Mouse (Mus musculus) liver, embryonic 16.5 days (tissue): ENCODE data around the gene Fam209. TPM values are rescaled to one million over a fixed set of nuclear protein-coding genes. Genes with fewer than 3 reads are reported as not detected.

Experiments used
- ATAC-seq: fragments of 200-750 bp; cut with Nextera tagmentation; 2 replicates; pipeline ENCODE4 v1.8.0; 2017; ENCODE audit warnings: low read depth, mild to moderate bottlenecking, moderate number of reproducible peaks, moderate library complexity
- H3K27ac ChIP-seq: fragments of 300-500 bp; sonication (generic); 2 replicates; pipeline ENCODE4 v1.5.1; 2014; ENCODE audit warnings: mild to moderate bottlenecking, low read length
- H3K27me3 ChIP-seq: fragments of 300-500 bp; sonication (generic); 2 replicates; pipeline ENCODE4 v1.6.1; 2014; ENCODE audit warnings: low read depth, low read length, mixed read lengths; ENCODE audit not compliant: control insufficient read depth, insufficient read depth
- H3K36me3 ChIP-seq: fragments of 300-500 bp; sonication (generic); 2 replicates; pipeline ENCODE4 v1.6.1; 2014; ENCODE audit warnings: mild to moderate bottlenecking; ENCODE audit not compliant: control insufficient read depth, insufficient read depth
- H3K4me1 ChIP-seq: fragments of 300-500 bp; sonication (generic); 2 replicates; pipeline ENCODE4 v1.6.1; 2014; ENCODE audit warnings: low read depth, low read length, mixed read lengths; ENCODE audit not compliant: control insufficient read depth
- H3K4me2 ChIP-seq: fragments of 300-500 bp; sonication (generic); 2 replicates; pipeline ENCODE4 v1.6.1; 2014; ENCODE audit warnings: low read depth, low read length, mixed read lengths
- H3K4me3 ChIP-seq: fragments of 300-500 bp; sonication (generic); 2 replicates; pipeline ENCODE4 v1.5.1; 2014; ENCODE audit warnings: low read depth, mild to moderate bottlenecking, low read length
- H3K9ac ChIP-seq: fragments of 300-500 bp; sonication (generic); 2 replicates; pipeline ENCODE4 v1.6.1; 2014; ENCODE audit warnings: low read depth, low read length
- H3K9me3 ChIP-seq: fragments of 300-500 bp; sonication (generic); replicated peaks from 2 replicates; pipeline ENCODE4 v1.6.1; 2016; ENCODE audit warnings: low read length; ENCODE audit not compliant: control insufficient read depth
- WGBS: fragments of 180-500 bp; shearing (Covaris S2); extraction: QIAGEN DNeasy Blood & Tissue Kit; methylation state at CpG from one replicate; pipeline ENCODE4 v1.1.7; 2014; ENCODE audit not compliant: insufficient replicate concordance; 5-methylcytosine and 5-hydroxymethylcytosine counted together
- polyA plus RNA-seq: library from polyadenylated mRNA; unstranded; fragments of >200 nt; fragmentation: Nextera tagmentation; extraction: Ambion mirVana; gene quantifications from 2 replicates; pipeline ENCODE4 v1.2.1, GENCODE M21; 2015

The Fam209 gene
- polyA plus RNA-seq, 1 experiment from 2014 or later = 0.13 TPM

DNA sequence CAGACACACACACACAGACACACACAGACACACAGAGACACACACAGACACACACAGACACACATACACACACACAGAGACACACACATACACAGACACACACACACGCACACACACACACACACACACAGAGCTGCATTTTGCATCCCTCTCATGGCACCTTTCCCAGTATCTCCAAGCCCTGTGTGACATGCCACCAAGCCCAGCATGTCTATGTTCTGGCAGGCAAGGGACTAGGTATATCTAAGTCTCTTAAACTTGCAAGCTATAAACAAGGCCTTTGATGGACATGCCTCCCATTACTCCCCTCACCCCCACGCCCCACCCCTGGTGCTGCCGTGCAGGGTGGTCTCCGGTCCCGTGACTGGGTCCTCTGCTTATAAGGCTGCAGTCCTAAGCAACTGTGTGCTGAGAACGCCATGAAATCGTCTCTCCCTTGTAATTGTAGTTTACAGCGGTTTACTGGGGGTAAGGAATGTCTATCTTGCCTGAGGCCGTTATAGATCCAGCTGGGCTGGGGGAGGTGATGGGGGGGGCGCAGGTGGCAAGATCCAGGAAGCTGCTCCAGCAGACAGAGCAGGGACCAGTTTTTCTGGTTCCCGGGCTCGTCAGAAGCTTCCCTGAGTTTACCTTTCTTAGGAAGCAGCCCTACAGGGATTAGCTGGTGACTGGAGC is 12.5 kb downstream of the Fam209 start:
- WGBS = 47% methylated on average over 12 of the region's 12 CpGs
- Histone ChIP-seq H3K36me3 (no peaks in the 10 kb centered on the region), H3K27ac (no peak overlapping the region), H3K27me3 (no peaks in the 10 kb centered on the region), H3K4me1 (no peaks in the 10 kb centered on the region), H3K4me2 (no peak overlapping the region), H3K9me3 (no peaks in the 10 kb centered on the region), H3K4me3 (no peak overlapping the region), H3K9ac (no peak overlapping the region)
- no peak for ATAC-seq

- H3K27me3 ChIP-seq = no peaks in the 10 kb centered on the region
- no peak overlapping the region for H3K4me2 ChIP-seq
- 57% methylated on average over 8 of the region's 8 CpGs for WGBS
- H3K36me3 ChIP-seq = no peaks in the 10 kb centered on the region
- H3K4me3 ChIP-seq = no peak overlapping the region
- no peaks in the 10 kb centered on the region; the same call in 1 of the 2 replicates for H3K4me1 ChIP-seq
- no peak overlapping the region for H3K9ac ChIP-seq
- ATAC-seq = no peak
- no peaks in the 10 kb centered on the region for H3K9me3 ChIP-seq
- no peak overlapping the region for H3K27ac ChIP-seq
Measured at GRCm38 (mm10) chr2:172496736-172497345, 24.5 kb downstream of the Fam209 start.

DNA sequence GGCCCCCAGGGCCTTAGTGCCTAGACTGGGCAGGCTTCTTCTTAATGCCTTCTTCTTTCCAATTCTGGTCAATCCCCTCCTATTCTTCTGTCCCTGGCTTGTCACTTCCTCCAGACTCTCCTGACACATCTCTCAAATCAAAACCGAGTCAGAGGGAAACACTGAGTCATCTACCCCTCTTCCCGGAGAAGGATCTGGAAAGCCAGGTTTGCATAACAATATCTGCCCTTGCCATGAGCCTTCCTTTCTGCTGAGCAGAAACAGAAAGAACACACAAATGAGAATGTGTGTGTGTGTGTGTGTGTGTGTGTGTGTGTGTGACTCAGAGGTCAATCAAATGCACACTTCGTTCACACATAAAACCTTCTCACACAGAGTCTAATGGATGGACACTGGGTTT is 26.5 kb downstream of the Fam209 start:
- H3K9me3 ChIP-seq = no peaks in the 10 kb centered on the region
- no peak overlapping the region for H3K4me2 ChIP-seq
- H3K4me1 ChIP-seq = no peaks in the 10 kb centered on the region; the same call in 1 of the 2 replicates
- 48% methylated on average over 3 of the region's 3 CpGs for WGBS
- no peak overlapping the region for H3K9ac ChIP-seq
- H3K27me3 ChIP-seq = no peaks in the 10 kb centered on the region
- no peak overlapping the region for H3K27ac ChIP-seq
- no peaks in the 10 kb centered on the region for H3K36me3 ChIP-seq
- H3K4me3 ChIP-seq = no peak overlapping the region
- ATAC-seq = no peak

- peak; percentile 73 for ATAC-seq
- Histone ChIP-seq H3K4me2 (no peak overlapping the region), H3K27ac (no peak overlapping the region), H3K9ac (no peak overlapping the region), H3K36me3 (no peaks in the 10 kb centered on the region), H3K9me3 (no peaks in the 10 kb centered on the region), H3K27me3 (no peaks in the 10 kb centered on the region), H3K4me1 (no peaks in the 10 kb centered on the region; the same call in 1 of the 2 replicates), H3K4me3 (no peak overlapping the region)
- WGBS = 21% methylated on average over 7 of the region's 7 CpGs
Measured at GRCm38 (mm10) chr2:172500752-172501316, 28.5 kb downstream of the Fam209 start.

DNA sequence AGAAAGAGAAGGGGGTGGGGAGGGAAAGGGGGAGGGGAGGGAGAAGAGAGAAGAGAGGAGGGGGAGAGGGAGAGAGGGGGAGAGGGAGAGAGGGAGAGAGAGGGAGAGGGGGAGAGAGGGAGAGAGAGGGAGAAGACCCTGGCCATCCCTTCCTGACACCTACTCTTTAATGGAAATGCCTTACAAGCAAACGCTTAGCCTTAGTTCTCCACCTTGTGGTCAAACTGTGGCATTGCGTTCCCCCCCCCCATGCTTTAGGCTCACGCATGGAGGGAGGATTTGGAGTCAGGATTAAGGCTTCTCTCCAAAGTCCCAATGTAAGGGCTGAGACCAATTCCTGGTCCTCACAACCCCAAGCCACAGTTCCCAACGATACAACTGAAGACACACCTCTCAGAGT is 29.0 kb downstream of the Fam209 start:
- H3K4me1 ChIP-seq = no peaks in the 10 kb centered on the region; the same call in 1 of the 2 replicates
- H3K4me3 ChIP-seq = no peak overlapping the region
- WGBS = 7% methylated on average over 4 of the region's 4 CpGs
- H3K4me2 ChIP-seq = no peak overlapping the region
- H3K9me3 ChIP-seq = no peaks in the 10 kb centered on the region
- no peaks in the 10 kb centered on the region for H3K27me3 ChIP-seq
- H3K9ac ChIP-seq = no peak overlapping the region
- H3K36me3 ChIP-seq = no peaks in the 10 kb centered on the region
- H3K27ac ChIP-seq = no peak overlapping the region
- ATAC-seq = no peak

DNA sequence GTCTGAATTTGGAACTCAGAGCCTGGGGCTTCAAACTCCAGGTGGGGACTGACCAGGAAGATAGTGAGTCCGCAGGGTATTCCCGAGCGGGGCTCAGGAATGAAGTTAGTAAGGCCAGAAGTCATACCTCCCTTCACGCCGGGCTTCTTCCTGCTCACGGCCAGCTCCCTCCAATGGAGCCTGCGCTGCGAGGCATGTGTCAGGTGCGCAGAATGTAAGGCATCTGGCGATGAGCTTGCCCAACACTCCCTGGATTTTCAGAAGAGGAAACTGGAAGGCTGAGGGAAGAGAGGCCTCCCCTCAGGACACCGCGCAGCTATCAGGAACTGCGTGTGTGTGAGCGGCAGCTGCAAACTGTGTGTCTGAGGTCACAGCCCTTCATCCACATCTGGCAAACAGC is 29.8 kb downstream of the Fam209 start:
- WGBS = 63% methylated on average over 14 of the region's 14 CpGs
- H3K9ac ChIP-seq = no peak overlapping the region
- no peaks in the 10 kb centered on the region for H3K27me3 ChIP-seq
- H3K9me3 ChIP-seq = no peaks in the 10 kb centered on the region
- no peaks in the 10 kb centered on the region for H3K36me3 ChIP-seq
- H3K27ac ChIP-seq = no peak overlapping the region
- H3K4me1 ChIP-seq = no peaks in the 10 kb centered on the region; the same call in 1 of the 2 replicates
- ATAC-seq = no peak
- no peak overlapping the region for H3K4me3 ChIP-seq
- H3K4me2 ChIP-seq = no peak overlapping the region

DNA sequence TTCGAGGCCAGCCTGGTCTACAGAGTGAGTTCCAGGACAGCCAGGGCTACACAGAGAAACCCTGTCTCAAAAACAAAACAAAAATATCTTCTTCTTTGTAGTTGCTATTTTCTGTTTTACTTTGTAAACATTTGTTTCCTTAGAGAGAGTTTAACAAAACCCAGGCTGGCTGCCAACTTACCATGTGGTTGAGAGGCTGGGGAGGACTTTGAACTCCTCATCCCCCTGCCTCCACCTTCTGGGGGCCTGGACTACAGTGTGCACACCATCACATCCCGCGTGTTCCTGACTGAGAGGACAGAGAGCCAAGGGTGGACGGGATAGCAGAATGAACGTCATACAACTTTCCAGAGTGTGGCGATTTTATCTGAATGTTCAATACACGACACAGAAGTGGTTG is 33.8 kb downstream of the Fam209 start:
- no peaks in the 10 kb centered on the region for H3K9me3 ChIP-seq
- H3K9ac ChIP-seq = no peak overlapping the region
- no peaks in the 10 kb centered on the region for H3K27me3 ChIP-seq
- H3K27ac ChIP-seq = no peak overlapping the region
- WGBS = 52% methylated on average over 7 of the region's 7 CpGs
- no peak for ATAC-seq
- no peaks in the 10 kb centered on the region for H3K36me3 ChIP-seq
- H3K4me1 ChIP-seq = no peaks in the 10 kb centered on the region
- no peak overlapping the region for H3K4me2 ChIP-seq
- H3K4me3 ChIP-seq = no peak overlapping the region

GRCm38 (mm10) chr2:172510056-172510712 is 37.9 kb downstream of the Fam209 start:
- Histone ChIP-seq H3K9ac (no peak overlapping the region), H3K27me3 (no peaks in the 10 kb centered on the region), H3K4me2 (no peak overlapping the region), H3K9me3 (no peaks in the 10 kb centered on the region), H3K36me3 (no peaks in the 10 kb centered on the region), H3K4me1 (no peaks in the 10 kb centered on the region), H3K4me3 (no peak overlapping the region), H3K27ac (no peak overlapping the region)
- 58% methylated on average over 15 of the region's 15 CpGs for WGBS
- no peak for ATAC-seq

- ATAC-seq = peak; percentile 47; the same call in 1 of the 2 replicates
- no peak overlapping the region for H3K9ac ChIP-seq
- H3K27ac ChIP-seq = no peak overlapping the region
- H3K36me3 ChIP-seq = no peaks in the 10 kb centered on the region
- H3K9me3 ChIP-seq = no peaks in the 10 kb centered on the region
- no peaks in the 10 kb centered on the region for H3K4me1 ChIP-seq
- no peak overlapping the region for H3K4me3 ChIP-seq
- whole genome bisulfite sequencing = 34% methylated on average over 3 of the region's 3 CpGs
- H3K27me3 ChIP-seq = no peaks in the 10 kb centered on the region
- H3K4me2 ChIP-seq = no peak overlapping the region
Measured at GRCm38 (mm10) chr2:172510899-172511298, 38.6 kb downstream of the Fam209 start.
